Mouse (Mus musculus) cerebellum, adult 9-11 months (tissue): ENCODE results near the gene Fzr1.

Source experiments
- DNase-seq: peaks from one replicate; pipeline ENCODE4 v3.0.0; 2022

Gene Fzr1

DNA sequence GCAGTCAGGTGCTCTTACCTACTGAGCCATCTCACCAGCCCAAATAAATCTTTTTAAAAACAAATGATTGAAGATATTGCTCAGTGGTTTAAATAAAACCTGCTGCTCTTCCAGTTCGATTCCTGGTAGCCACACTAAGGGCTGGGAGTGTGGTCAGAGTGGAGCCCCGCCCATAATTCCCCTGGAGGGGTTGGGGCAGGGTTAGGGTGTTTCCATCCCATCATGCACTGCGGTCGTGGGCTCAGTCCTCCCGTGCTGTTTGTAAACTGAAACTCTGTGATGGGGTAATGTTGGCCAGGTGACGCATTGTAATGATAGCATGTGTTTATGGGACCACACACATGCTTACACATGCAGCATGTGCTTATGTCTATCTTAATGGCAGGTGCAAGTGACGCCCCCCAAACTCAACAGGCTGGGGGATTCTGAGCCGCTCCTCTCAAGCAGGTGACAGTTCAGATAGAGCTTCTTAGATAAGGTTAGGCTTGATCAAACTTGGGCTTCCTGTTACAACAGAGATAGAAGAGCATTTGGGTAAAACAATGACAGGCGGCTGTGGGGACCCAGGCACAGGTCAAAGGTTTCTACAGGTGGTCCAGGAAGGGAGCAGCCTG lies 26.5 kb downstream of the Fzr1 start:
- DNase-seq: peak; percentile 50

DNA sequence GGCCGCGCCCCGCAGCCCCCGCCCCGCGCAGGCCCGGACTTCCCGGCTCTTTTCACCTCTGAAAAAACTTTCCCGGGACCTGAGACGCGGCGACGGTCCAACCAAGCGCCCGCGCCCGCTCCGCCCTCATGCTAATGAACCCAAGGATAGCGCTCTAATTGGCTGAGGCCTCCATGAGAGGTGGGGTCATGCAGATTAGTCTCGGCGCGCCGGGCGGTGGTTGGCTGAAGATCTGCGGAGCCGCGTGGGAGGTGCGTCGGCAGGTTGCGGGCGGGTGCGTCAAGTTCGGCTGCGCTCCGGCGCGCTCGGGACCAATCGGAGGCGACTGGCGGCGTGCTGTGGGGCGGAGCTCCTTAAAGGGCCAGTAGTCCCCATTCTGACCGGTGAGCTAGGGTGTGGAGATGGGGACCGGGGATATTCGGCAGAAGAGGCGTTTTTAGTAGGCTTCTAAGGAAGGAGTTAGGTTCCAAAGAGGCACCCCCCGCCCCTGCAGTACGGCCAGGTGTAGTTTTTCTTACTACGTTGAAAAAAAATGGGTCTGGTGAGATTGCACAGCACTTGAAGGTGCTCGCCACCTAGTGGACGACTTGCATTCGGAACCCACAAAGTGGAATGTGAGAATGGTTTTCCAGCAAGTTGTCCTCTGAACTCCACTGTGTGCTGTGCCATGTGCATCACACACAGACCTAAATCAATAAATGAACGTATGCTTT lies 27.8 kb downstream of the Fzr1 start, which contains the start of gene Hmg20b:
Hmg20b (minus strand) TSS at position 130 of the 713 bp plus-strand sequence.
- DNase-seq: peak; percentile 99

DNA sequence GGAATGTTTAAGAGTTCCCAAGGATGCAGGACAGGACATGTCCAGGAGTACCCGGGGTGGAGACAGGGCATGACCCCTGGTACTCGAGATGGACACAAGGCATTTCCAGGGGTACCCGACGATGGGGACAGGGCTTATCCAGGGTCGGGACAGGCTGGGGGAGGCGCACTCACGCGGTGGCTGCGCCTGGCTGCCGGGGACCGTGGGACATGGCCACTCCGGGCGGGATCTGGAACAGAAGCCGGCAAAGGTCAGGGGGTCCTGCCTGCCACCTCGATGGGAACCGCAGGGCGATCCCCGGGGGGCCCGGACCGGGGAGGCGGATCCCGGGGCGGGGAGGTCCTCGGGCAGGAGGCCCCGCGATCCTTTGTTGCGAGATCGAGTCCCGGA lies 28.4 kb downstream of the Fzr1 start:
- no peak for DNase-seq

DNA sequence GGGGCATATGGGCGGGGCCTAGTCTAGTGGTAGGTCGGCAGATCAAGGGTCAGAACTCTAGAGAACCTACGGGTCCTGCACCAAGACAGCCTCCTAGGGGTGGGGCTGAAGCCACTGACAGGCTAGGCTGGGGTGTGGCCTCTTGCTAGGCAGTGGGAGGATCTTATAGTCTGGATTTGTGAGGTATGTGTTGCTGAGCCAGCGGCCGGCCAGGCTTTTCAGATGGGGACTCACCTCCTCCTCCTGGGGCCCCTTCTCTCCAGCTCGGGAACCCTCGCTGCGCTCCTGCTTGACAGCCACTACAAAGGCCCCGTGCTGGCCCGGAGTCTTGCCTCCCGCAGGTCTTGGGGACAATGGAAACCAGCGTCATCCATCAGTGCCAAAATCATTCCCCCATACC lies 29.2 kb downstream of the Fzr1 start:
- DNase-seq: no peak

DNA sequence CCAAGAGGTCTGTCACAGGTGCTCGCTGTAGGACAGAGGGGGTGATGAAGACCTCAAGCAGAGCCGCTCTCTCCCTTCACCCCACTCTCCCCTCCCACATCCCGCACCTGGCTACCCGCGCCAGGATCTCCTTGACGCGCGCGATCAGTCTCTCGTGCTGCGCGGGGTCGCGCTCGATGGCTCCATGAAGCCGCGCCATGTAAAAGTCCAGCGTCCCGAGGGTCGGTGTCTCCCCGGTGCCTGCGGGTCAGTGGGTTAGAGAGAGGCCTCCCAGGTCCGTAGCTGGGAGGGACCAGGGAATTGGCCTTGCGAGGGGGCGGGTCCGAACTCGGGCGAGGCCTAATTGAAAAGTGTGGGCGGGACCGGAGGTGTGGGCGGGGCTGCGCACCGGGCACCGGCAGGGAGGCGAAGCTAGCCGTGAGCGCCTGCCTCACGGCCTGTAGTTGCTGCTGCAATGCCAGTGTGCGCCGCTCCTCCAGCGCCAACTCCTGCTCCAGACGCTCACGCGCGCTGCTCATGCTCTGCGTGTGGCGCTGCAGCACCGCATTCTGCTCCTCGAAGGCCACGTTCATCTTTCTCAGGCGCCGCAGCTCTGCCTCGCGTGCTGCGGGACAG lies 31.8 kb downstream of the Fzr1 start:
- DNase-seq: peak; percentile 46

DNA sequence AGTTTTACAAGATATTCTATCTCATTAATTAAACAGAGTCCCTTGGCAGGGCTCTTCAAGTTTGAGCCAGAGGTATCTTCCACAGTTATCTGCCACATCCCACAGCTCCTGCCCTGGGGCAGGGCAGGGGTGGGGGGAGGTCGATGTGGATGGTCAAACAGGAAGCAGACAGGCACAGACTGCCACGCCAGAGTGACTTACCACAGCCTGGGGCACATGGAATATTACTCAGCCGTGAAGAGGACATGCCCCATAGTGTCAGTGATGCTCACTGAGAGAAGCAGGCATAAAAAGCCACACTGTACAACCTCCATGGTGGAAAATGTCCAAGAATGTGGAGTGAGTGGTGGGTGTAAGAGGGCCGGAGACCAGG lies 33.2 kb downstream of the Fzr1 start:
- DNase-seq: peak; percentile 35

DNA sequence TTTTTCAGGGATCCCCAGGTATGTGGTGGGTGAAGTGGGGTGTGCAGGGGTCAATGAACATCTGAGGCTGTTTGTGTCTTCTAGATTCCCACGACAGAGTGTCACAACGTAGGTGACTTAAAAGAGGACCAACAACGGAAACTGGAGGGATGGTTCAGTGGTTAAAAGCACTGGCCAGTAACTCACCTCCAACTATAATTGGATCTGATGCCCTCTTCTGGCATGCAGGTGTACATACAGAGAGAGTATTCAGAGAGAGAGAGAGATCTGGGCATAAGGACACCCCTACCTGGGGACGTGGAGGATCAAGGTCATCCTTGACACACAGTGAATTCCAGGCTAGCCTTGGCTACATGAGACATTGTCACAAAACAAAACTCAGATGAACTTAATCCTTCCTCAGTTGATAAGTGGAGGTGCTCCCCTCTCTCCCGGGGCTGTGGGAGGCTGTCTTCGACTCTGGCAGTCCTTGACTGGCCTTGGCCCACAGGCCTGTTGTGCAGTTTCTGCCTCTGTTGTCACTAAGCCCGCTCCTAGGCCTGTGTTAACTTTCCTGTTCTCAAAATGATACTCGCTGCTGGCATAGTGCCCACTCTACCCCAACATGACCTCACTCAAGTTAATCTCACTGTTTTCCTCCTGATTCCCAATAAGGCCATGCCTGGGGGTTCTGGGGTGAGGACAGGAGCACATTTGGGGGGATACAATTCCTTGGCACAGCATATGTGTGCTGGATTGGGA lies 33.7 kb downstream of the Fzr1 start:
- peak; percentile 36 for DNase-seq

DNA sequence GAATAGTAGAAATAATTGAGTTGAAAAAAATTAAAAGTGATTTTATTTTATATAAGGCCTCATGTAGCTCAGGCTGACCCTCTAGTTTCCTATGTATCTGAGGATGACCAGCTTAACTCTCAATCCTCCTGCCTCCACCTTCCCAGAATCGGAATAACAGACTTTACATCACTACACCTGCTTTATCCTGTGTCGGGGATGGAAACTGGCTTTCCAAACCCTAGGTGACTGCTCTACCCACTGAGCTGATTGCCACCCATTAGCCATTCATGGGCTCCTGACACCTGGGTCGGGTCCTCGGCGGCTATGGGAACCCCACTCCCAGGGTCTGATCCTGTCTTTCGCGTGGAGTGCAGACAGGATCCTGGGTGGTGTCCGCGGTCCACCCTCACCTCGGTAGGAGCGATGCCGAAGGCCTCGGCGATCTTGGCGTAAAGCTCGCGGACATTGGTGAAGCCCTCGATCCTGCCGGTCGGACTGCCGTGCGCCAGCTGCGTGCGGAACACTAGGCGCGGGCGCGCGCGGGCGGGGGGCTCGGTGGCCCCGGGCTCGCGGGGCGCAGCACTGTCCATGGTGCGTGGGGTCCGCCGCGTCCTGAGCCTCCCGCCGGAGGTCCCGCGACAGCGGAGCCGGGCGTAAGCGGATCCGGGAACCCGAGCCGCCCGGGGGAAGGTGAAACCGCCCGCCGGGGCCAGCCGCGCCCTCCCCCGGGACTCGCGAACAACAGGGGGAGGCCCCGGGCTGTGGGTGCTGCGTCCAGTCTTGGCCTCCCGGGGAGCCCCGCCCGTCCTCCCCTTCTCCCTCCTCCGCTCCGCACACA lies 35.4 kb downstream of the Fzr1 start, which contains the start of gene Gipc3:
Gipc3 (minus strand) TSS at position 581 of the 820 bp plus-strand sequence.
- DNase-seq: no peak

DNA sequence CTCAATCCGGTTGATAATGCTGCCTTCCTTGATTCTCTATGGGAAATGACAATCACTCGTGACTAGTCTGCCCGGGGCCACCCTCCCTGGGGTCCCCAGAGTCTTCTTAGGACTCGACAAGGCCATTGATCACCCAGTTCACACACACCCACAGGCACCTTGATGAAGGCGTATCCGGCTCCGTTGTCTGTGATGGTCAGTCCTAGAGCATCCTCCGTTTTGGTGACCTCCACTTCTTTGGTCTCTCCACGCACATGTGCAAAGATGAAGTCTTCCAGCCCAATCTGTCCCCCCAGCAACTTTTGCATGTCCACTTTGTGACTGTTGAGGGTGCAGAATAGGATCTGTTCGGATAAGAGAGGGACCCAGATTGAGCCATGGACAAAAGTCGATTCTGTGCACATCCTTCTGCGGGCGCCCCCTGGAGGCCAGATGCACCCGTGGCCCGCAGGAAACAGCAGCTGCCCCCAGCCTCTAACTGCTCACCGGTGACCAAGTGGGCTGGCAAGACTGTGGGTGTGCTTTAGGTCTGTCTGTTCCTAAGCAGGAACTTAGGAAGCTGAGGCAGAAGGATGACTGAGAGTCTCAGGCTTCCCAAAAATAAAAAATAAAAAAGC lies 36.9 kb downstream of the Fzr1 start:
- peak; percentile 51 for DNase-seq

DNA sequence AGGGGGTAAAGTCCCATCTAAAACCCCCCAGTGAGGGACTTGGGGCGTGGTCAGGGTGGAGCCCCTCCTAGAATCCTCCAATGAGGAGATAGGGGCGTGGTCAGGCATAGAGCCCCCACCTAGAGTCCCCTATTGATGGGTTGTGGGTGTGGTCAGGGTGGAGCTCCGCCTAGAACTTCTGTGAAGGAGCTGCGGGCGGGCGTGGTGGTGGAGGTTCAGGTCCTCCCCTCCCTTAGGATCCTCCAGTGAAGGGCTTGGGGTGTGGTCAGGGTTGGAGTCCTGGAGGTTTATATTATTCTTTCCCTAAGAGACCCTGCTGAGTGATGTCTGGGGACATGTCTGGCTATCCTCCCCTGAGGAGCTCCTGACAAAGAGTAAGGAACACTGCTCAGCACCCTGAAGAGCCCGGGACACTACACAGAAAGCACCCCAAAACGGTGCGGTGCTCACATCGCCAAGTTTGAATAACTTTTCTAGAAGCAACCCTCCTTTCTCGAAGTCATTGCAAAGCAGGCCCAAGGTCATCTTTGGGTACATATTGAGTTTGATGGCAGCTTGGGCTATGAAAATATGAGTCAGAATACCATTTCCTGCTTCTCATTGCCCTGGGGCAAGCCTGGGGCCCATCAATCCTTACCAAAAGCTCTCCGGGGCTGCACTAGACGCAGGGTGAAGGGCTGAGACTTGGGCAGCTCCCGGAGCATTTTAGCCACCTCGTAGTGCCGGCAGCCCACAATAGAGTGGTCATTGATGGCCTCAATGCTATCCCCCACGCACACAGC lies 37.6 kb downstream of the Fzr1 start:
- peak; percentile 40 for DNase-seq

DNA sequence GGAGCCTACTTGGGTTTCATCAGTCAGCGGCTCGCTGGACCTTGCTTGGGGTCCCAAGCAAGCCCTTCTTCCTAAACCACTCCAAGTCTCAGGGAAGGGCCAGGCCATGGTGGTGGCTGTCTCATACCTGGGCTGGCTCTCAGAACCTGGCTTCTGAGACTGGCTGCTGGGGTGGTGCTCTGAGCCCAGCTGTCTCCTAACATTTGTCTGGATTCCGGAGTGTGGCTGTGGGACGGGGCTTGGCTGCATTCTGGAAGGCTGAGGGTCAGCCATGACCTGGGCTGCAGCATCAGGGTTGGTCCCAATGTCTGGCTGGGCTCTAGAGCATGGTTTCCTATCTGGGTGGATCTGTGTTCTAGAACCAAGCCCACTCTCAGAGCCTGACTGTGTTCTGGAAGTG lies 41.8 kb downstream of the Fzr1 start:
- DNase-seq: no peak

DNA sequence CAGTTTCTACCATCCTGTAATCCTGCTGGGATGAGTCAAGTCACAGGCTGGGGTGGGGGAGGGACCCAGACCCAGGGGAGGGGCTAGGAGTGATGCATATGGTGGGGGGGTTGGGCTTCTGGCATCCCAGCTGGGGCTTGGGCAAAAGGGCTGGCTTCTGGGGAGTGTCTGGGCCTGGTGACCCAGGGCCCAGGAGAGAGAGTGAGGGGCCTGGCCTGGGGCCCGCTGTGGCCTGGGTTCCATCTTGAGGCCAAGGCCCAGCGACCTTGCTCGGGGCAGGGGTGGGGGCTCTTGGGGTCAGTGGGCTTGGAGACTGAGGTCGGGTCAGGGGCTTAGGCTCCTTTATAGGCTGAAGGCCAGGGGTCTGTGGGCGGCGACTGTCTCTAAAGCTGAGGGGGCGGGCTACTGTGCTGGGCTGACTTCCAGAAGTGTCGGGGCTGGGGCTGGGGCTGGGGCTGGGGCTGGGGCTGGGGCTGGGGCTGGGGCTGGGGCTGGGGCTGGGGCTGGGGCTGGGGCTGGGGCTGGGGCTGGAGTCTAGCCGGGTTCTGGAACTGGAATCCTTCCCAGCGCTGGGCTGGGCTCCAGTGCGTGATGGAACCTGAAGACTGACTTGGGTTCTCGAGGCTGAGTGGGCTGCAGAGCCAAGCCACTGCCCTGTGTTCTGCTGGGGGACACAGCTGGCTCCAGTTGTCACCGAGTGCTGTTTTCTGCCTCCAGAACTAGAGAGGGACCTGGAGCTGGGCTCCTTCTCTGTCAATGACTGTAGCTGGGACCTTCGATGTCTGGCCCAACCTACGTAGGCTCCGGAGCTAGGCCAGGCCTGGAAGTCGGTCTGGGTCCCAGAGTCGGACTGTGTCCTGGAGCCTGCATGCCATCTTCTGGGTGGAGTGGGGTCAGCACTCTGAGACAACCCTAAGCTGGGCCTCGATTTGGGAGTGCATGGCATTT lies 42.6 kb downstream of the Fzr1 start:
- DNase-seq: no peak

DNA sequence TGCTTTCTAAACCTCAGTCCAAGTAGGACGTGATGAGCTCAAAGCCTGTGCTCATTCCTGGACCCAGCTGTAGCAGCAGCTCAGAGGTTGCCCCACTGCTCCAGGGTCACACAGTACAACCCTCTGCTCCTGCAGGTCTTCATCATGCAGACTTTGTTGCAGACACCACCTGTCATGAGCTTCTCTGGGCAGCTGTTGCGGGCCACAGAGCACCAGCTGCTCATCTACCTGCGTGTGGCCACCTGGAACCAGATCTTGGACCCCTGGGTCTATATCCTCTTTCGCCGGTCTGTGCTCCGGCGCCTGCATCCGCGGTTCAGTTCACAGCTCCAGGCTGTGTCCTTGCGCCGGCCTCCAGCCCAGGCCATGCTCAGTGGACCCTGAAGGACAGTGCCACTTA lies 44.0 kb downstream of the Fzr1 start:
- no peak for DNase-seq

DNA sequence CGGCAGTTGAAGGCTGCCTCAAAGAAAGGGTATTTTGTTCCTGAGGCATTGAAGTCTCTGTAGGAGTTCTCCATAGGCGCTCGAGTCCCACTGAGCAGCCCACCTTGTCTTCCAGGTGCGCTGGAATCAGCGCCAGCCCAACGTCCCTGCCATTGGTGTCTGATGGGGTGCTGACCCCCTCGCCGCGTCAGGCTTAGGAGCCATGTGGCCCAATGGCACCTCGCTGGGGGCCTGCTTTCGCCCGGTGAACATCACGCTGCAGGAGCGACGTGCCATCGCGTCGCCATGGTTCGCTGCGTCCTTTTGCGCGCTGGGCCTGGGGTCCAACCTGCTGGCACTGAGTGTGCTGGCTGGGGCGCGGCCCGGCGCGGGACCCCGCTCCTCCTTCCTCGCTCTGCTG lies 46.0 kb downstream of the Fzr1 start:
- no peak for DNase-seq

DNA sequence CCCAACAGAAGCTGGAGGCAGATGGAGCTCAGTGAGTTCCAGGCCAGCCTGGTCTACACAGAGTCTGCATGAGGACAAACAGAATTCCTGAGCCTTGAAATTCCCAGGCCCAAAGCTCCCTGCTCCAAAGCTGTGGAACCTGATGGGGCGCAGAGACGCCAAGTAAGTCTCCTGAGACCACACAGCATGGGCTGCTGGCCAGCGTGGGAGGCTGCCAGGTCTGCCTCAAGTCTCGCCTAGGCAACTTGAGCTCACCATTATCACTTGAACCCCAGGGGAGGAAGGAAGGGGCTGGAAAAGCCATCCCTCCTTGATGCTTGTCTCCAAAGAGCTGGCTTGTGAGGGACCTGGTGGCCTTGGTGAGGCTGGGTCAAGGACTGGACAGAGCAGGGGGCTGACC lies 48.3 kb downstream of the Fzr1 start:
- no peak for DNase-seq

DNA sequence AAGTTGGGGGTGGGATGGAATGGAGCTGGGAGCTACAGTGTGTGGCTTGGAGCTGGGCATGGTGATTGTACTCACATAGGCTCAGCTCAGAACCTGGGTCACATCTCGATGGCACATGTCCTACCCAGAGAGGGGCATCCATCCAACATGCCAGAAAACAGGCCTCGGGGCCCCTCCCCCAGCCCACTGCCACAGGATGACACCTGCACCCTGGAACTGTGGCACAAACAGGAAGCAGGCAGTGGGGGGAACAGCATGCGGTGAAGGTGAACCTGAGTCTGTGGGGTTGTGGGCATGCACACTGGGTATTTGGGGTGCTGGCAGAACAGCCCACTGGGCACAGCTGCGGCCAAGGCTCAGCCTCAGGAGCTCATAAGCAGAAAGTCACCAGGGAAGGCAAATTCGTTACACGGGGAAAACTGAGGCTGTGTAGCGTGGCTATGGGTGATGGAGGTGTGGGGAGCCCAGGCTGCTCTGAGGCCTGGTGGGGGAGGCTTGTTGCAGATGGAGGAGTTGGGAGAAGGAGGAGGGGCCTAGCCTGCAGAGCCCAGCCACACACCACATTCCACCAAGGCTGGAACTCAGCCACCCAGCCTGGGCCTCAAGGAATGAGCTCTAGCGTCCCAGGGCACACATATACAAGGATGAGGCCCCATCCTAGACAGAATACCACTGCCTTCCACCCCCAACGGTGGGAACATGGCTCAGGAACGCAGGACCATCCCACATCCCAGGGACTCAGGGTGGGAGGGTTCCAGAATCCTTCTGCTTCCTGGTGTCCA lies 48.9 kb downstream of the Fzr1 start:
- DNase-seq: no peak

DNA sequence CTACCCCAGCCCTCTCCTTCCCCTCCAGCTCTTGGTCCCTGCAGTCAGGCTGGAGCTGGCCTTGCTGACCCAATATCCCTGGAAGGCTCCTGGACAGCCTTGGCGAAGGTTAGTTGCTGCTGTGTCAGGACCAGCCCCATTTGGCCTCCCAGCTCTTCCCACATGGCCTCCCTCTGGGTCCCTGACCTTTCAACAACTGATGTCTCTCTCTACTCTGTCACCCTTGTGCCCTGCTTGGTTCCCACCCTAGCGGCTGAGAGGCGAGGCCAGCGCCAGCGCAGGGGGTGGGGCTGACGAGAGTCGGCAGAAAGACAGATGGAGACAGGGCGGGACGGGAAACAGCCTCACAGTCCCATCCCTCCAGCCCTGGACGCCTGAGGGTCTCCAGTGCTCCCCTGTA lies 49.9 kb downstream of the Fzr1 start, which contains the start of gene Tbxa2r:
Tbxa2r (plus strand) TSS at position 346 of the 400 bp plus-strand sequence.
- no peak for DNase-seq

DNA sequence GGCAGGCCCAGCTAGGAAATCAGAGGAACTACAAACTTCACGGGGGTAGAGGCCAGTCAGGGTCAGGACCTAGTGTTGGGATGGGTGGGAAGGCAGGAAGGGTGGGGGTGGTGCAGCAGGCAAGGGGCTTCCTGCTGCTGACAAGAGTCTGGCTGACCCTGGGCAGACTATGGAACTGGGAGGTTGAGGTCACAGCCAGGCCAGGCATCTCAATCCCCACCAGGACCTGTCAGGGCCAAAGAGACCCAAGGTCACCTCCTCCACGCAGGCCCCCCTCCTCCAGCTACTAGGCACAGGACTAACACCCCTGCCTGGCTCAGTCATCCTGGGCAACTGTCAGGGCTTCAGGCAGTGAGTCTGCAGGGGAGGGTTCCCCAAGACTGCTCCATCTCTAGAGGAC lies 50.4 kb downstream of the Fzr1 start:
- DNase-seq: no peak

DNA sequence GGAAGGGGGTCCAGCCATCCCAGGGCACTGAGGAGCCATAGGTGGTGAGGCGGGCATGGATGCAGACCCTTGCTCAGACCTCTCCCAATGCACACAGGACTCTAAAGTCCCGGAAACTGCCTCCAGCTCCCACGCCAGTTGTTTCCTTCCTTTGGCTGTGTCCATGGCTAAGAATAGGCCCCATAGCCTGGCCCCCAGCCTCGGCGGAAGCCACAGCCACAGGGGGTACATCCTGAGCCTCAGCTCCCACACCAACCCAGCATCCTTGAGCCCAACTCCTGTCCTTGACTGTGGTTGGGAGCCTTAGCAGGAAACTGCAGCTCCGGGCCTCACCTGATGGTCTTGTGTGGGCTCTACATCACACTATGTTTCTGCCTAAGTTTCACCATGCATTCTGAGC lies 51.5 kb downstream of the Fzr1 start:
- DNase-seq: no peak
